Mouse (Mus musculus): ENCODE measurements around the gene Tmem222.
A peak's percentile ranks its signal among the peaks of the same experiment; 100 is the strongest.

Gene Tmem222

DNA sequence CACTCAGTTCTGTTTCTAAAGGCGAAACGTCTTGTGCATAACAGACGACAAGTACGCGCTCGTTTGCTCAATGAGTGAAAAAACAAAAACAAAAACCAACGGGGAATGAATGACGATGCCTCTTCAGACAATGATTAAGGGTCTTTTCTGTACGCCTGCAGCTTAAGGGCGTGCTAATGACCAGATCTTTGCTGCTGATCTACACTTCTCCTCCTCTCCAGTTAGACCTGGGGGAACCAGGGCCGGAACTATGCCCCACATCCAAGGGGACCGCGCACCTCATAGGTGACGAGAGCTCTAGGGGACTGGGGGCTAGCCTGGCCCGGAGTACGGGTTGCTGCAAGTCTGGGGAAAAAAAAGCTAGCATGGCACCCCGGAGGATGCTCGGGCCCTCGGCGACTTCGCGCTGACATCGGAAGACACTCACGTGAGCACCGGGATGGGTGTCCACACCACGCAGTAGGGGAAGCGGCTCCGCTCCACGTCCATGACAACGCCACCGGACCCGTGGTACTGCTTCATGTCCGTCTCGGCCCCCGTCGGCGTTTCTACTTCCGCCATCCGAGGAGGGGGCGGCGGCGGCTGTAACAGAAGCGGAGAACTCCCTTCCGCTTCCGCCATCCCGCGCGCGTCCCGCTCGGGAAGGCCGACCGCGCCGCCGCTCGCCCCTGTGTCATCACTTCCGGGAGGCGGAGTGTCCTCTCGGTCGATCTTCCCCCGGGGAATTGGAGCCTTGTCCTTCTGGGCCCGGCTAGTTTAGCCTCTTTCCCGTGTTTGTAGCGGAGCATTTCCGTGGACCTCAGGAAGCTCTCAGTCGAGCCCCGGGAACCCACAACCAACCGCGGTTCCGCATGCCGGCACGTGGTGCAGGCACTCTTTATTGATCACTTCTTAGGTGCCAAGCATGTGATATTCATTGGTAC lies at the start of gene Tmem222:
TSS of gene Tmem222 (minus strand) at position 689 of the 923 bp plus-strand sequence.
- DNase-seq (ENCODE audit: low read depth, low spot score): peak; percentile 97

DNA sequence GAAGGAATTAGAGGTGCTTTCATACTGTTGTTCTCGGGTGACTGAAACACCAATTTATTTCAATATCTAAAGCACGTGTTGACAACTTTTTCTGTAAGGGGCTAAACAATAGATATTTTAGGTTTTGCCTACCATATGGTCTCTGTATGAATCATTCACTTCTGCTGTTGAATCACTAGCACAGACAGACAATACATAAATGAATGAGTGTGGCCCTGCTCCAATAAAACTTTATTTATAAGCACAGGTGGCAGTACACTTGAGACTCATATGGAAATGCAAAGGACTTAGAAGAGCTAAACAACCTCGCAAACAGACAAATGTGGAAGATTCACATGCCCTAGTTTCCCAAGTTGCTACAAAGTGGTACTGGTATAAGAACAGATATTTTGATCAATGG lies 42.1 kb upstream of the Tmem222 start:
- no peak for DNase-seq (ENCODE audit: low read depth, low spot score)

DNA sequence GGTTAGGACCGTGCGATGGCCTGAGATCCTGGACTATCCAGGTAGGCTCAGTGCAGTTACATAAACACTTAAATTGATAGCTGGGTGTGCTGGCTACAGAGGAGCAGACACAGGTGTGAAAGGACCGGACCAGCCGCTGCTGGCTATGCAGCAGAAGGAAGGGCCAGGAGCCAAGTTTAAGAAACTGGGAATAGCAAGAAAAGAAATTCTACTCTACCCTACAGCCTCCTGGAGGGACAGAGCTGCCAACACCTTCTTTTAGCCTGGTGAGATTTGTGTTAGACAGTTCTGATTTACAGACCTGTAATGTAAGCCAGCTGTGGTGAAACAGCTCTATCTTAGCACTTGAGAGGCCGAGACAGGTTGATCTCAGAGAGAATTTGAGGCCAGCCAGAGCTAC lies 38.4 kb upstream of the Tmem222 start:
- DNase-seq (ENCODE audit: low read depth, low spot score): no peak

DNA sequence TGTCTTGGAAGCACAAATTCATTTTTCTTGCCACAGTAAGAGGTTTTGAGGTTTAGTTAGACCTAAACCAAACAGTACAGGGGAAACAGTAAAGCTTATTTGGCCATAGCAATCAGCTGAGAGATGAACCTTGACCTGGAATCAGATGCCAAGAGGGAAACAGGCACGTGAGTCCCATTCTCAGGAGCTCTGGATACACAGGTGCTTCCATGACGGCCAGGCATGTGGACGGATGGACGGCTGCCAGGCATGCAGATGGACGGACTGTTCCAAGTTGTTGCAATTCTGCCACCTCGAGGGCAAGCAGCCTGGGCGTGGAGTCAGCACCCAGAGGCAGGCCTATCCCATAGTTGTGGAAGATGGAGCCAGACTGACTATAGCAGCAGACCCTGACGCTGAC lies 37.3 kb upstream of the Tmem222 start:
- DNase-seq (ENCODE audit: low read depth, low spot score): no peak

DNA sequence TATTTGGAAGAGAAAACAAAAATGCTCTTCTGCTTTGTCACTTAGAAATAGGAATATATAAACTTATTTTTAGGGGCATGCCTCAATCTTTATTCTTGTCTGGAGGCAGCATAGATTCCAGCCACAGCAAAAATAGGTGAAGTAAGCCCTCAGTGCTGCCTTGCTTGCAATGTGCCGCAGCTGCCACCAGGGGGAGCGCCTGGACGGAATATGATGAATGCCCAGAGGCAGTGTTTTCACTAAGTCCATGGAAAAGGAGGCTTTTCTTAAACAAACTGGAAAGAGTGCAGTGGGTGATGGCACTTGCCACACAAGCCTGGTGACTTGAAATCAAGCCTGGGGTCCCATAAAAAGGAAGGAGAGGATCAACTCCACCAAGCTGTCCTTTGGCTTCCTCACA lies 32.4 kb upstream of the Tmem222 start:
- DNase-seq (ENCODE audit: low read depth, low spot score): no peak

DNA sequence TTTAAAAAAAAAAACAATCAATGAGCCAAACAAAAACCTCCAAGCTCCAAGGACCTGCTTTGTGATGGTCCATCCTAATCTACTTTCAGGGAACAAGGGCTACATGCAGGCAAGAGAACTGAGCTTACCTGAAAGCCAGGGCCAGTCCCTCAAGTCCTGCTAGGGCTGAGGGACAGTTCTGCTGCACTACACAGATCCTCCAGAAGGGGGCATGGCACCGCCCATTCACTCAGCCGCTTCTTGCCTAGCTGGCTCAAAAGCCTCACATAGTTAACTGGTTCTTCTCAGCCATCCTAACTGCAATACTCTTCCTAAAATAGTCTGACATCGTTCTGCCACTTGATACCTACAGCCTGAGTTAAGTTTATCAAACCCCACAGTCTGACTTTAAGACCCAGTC lies 29.7 kb upstream of the Tmem222 start:
- no peak for DNase-seq (ENCODE audit: low read depth, low spot score)

DNA sequence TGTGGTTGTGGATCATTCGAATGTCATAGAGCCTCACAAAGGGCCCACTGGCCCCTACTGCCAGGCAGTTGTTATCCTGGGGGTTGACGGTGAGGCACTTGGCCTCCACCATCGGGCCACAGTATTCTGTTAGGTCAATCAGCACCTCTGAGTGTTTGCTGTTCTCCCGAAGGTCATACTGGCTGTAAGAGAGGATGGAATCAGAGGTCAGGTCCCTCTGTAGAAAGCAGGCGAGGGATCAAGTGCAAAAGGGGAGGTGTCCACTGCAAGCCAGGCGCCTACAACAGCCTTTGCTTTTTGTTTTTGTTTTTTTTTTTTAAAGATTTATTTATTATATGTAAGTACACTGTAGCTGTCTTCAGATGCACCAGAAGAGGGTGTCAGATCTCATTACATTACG lies 28.2 kb upstream of the Tmem222 start:
- no peak for DNase-seq (ENCODE audit: low read depth, low spot score)

DNA sequence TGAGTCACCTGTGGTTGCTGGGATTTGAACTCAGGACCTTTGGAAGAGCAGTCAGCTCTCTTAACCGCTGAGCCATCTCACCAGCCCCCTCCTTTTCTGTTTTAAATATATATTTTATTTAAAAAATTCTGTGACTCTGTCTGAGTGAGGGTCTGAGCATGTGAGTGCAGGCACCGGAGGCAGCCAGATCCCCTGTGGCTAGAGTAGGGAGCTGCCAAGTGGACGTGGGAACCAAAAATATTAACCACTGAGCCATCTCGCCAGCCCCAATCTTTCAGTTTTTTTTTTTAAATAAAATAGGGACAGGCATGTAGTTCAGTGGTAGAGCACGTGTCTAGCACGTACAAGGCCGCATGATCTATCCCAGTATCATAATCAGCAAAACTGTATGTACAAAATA lies 27.2 kb upstream of the Tmem222 start:
- no peak for DNase-seq (ENCODE audit: low read depth, low spot score)

DNA sequence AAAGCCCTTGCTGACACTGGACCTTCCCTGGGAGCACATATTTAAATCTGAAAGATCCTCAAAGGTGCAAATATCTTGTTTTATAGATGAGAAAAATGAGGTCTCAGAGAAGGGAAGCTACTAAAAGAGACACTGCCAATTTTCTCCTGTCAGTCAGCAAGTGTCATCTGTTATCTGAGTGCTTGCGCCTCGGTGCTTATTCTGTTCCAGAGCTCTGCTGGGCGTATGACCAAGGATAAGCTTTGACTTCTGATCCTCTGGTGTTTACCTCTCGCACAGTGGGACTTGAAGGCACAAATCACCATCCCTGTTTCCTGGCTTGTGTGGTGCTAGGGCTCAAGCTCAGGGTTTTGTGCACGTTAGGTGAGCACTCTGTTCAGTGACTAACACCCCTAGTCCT lies 25.1 kb upstream of the Tmem222 start:
- no peak for DNase-seq (ENCODE audit: low read depth, low spot score)

DNA sequence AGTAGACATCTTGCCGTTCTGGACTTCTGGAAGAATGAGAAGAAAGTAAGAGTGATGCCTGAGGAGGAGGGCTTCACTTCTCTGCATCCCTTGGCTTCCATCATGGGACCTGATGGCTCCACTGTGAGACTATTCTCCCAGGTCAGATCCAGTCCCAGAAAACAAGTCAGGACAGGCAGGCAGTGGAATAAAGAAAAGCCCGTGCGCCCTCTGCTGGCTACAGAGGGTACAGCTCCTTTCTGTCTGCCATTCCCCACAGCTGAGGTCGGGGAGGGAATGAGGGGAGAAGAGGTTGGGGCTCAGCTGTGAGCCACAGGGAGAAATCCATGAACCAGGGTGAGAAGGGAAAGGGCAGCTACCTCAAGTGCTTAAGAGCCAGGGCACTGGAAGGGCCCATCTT lies 24.2 kb upstream of the Tmem222 start:
- DNase-seq (ENCODE audit: low read depth, low spot score): no peak

DNA sequence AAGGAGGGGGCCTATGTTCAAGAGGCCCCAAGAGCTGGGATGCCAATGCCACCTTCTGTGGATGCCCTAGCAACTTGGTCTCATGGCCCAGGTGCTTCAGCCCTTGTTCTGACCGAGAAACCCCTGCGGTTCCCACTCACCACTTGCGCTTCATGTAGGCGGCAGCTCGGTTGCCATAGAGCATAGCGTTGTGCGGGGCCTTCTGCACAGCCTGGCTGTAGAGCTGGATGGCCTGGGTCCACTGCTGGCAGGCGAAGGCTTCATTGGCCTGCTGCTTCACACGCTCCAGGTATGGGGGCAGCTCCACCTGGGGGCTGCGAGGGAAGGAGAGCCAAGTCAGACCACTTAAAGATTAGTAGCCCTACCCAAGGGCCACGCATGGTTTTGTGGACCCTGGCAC lies 22.8 kb upstream of the Tmem222 start:
- no peak for DNase-seq (ENCODE audit: low read depth, low spot score)

DNA sequence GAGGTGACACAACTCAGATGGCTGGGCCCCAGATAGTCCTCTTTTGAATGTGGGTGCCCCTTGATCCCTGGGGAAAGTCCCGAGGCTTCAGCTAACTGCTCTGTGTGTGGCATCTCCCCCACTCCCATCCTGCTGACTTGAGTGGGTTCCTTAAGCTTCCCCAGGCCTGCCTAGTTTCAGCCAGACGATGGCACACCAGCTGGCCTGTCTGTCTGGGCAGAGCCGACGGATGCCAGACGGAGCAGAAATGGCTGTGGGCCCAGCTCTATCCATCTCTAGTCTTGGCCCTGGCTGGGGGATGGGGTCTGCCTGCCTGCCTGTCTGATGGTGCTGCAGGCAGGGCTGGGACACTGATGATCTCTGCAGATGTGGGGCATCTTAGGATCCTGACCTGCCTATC lies 22.1 kb upstream of the Tmem222 start:
- DNase-seq (ENCODE audit: low read depth, low spot score): peak; percentile 80

DNA sequence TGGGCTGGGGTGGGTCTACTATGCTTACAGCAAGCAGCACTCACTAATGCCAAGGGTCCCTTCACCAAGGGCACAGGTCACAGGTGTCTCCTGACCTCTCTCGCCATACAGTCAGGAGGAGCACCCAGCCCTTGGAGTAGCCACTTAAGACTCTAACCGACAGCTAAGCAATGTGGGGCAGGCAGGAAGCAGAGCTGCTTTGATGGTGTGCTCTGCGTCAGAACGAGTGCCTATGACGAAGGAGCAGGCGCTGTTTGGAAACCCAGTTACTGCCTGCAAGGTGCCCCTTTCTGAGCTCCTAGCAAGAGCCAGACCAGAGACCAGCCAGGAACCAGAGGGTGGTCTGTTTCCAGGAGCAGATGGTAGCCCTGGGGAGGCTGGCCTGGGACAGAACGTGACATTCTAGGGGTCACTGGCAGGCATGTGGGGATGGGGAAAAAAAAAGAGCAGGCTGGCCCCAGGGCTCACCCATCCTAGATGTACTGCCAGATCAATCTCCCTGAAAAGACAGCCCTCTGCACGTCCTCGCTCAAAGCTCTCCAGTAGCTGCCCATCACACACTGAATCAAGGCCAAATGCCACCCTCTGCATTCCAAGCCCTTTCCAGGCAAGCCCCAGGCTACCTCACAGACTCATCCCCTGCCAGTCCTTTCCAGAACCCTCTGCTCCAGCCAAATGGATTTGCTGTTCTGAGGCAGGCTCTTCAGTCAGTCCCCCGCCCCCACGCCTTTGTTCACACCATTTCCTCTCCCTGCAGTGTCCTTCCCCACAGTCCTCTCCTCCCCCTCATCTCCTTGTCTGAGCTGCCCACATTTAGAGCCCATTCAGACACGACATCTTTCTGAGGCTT lies 21.1 kb upstream of the Tmem222 start:
- peak; percentile 89 for DNase-seq (ENCODE audit: low read depth, low spot score)

DNA sequence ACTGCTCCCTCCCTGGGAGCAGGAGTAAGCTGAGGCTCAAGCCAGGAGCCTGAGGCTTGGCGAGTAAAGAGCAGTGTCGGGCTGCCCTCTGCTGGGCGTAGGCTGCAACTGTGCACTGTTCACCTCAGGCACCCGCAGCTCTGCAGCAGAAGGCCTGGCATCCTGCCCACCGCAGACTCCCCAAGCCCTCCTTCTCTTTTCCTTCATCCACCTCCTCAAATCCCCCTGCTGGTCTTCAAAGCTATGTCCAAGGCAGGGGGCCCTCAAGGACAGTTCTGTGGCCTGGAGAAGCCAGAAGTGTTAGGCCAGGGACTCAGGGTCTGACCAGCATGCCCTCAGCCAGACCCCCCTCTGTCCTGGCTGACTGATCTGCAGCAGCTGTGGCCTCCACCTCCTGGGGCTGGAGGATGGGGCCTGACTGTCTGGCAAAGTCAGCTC lies 20.2 kb upstream of the Tmem222 start:
- DNase-seq (ENCODE audit: low read depth, low spot score): no peak

DNA sequence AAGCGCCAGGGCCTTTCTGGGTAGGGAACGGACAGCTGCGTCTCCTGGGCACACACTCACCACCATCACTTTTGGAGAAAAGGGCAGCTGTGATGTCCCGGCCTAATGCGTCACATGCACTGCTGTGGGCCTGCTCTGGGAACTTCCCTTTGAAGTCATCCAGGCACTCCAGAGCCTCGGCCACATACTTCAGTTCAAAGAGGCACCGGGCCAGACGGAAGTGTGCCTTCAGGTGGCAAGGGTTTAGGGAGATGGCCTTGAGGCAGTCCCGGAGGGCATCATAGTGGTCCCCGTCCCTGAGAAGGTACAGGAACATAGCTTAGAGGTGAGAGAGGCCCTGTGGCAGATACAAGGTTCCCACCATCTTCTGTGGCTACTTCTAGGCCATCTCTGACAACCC lies 19.8 kb upstream of the Tmem222 start:
- DNase-seq (ENCODE audit: low read depth, low spot score): no peak

DNA sequence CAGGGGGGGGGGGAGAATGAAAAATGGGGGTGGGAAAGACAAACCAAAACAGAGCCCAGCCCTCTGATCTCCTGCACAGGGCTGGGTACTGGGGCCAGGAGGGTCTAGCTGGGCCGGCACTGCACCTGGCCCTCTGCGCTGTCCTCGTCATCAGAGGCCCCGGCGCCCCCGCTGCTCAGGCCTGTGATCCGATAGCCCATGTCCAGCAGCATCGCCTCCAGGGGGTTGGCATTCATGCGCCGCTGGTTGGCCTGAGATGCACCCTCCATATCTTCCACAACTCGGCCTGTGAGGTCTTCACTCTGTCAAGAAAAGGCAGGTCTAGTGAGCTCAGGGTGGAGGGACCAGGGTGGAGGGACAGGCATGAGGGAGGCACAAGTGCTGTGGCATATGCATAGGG lies 16.5 kb upstream of the Tmem222 start:
- no peak for DNase-seq (ENCODE audit: low read depth, low spot score)

DNA sequence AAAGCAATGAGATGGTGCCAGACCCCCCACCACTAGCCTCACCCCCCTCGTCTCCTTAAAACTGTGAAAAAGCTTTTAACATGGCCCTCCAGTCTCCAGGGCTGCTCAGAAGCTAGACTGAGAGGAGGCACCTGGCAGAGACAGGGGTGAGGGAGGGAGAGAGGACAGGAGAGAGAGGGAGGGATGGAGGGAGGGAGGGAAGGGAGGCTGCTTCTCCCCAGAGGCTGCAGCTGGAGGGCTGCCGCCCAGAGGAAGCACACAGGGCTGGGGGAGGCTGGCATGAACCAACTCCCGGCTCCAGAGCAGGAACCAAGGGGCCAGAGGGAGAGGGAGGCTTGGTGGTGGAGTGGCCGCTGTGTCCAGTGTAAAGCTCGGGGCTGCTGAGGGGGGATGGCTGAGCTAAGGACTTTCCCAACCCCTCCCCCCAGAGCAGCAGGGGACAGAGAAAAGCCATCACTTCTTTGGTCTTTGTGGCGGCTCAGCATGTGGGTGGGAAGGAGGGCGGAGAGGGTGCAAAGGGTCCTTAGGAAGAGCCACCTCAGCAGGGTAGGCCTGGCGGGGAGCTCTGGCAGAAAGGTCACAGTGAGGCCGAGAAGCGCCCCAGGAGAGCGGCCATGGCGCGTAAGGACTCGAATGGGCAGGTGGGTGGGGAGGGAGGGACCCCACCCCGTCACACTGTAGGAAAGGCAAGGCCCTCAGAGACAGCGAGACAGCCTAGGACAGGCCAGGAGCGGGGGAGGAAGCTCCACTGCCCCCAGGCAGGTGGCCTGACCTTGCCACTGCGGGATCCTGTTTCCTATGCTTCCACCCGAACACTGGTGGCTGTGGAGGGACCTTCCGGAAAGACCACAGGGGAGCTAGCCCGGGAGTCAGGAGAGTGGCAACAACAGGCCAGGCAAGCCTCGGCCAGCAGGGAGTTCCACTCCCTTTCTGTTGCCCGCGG lies 15.6 kb upstream of the Tmem222 start:
- DNase-seq (ENCODE audit: low read depth, low spot score): no peak

DNA sequence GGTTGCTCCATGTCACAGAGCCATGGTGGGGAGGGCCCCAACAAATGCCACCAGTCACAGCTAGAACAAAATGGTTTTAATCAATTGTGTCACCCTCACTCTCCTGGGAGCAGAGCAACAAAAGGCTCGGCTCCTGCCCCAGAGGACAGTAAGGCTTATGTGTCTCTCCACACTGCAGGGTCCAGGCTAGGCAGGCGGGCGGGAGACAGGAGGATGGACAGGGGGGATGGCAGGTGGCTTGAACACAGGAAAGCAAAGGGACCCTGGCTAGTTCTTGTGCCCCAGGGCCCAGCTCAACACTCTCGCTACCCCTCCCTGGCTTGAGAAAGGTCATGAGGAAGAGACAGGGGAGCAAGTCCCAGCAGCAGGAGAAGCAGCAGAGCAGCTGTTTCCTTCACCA lies 14.8 kb upstream of the Tmem222 start:
- no peak for DNase-seq (ENCODE audit: low read depth, low spot score)

DNA sequence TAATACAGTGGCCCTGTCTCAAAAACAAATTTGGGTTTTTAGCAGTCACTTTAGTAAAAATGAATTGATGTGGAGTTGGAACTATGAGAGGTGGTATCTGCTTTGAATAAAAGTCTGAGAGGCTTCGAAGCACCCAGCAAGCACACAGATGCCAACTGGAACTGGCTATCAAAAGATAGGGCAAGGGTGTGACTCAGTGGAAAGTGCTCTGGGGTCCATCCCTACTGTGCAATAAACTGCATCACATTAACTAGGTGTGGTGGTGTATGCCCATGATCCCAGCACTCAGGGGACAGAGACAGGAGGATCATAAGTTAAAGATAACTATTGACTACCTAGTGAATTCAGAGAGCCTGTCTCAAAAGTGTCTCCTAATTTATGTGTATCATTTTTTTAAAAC lies 13.7 kb upstream of the Tmem222 start:
- DNase-seq (ENCODE audit: low read depth, low spot score): no peak

DNA sequence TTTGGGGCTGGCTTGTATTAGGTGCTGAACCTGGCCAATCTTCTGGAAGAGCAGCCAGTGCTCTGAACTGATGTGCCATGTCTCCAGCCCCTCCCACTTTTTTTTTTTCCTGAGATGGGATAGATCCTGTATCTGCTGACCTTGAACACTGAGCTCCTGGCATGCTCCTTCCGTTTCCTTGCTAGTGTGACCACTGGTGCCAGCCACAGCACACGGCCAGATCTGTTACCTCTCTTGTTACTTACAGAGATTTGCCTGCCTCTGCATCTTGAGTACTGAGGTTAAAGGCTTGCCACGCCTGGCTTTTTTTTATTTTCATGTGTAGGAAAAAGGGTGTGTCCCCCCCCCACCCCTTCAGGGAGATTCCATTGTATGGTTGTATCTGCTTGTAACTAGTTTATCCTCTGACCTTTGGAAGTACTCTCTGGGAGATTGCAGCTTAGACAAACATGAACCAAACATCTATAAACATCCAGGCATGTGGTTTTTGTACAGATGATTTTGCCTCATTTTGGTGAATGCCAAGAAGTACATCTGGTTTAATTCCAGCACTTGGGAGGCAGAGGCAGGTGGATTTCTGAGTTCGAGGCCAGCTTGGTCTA lies 9.0 kb upstream of the Tmem222 start:
- DNase-seq (ENCODE audit: low read depth, low spot score): no peak

DNA sequence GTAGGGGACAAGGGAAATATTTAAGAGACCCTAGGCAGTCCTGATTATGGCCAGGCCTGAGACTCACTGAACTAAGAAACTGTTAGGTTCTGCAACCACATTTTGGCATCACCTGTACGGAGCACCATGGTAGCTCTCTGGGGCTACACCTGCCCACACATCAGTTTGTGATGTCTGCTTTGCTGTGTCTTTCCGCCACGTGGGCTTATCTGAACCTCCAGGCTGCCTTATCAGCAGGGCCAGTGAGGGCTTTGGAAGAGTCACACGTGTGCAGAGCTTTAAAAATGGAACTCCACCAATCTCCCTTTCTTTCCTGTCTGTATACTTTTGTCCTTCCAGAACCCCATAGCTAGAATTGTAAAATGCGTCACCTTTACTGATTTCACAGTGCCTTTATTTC lies 8.4 kb upstream of the Tmem222 start:
- no peak for DNase-seq (ENCODE audit: low read depth, low spot score)

Data from telencephalon, adult 2 months (tissue).